Mouse (Mus musculus) heart, postnatal 0 days (tissue): ENCODE results near the gene Cct8. TPM values are rescaled to one million over a fixed set of nuclear protein-coding genes. Genes with fewer than 3 reads are reported as not detected.

Source experiments
- ATAC-seq: fragments of 200-750 bp; cut with Nextera tagmentation; 2 replicates; pipeline ENCODE4 v1.8.0; 2017; ENCODE audit warnings: low read depth, moderate number of reproducible peaks, moderate library complexity; ENCODE audit not compliant: insufficient read depth
- DNase-seq: peaks from one replicate; pipeline ENCODE4 v3.0.0-alpha.2; 2016; ENCODE audit warnings: low spot score
- H3K27ac ChIP-seq: fragments of 300-500 bp; sonication (generic); 2 replicates; pipeline ENCODE4 v1.5.1; 2014; ENCODE audit warnings: low read depth, mild to moderate bottlenecking
- H3K27me3 ChIP-seq: fragments of 300-500 bp; sonication (generic); 2 replicates; pipeline ENCODE4 v1.6.1; 2014; ENCODE audit warnings: low read length, mixed read lengths; ENCODE audit not compliant: control insufficient read depth, insufficient read depth
- H3K36me3 ChIP-seq: fragments of 300-500 bp; sonication (generic); replicated peaks from 2 replicates; pipeline ENCODE4 v1.6.1; 2014; ENCODE audit warnings: low read length, mixed read lengths; ENCODE audit not compliant: control insufficient read depth, insufficient read depth
- H3K4me1 ChIP-seq: fragments of 300-500 bp; sonication (generic); 2 replicates; pipeline ENCODE4 v1.6.1; 2014; ENCODE audit warnings: antibody characterized with exemption; ENCODE audit not compliant: control insufficient read depth, insufficient read depth
- H3K4me2 ChIP-seq: fragments of 300-500 bp; sonication (generic); 2 replicates; pipeline ENCODE4 v1.6.1; 2014; ENCODE audit warnings: low read depth, mild to moderate bottlenecking, low read length, moderate library complexity
- H3K4me3 ChIP-seq: fragments of 300-500 bp; sonication (generic); 2 replicates; pipeline ENCODE4 v1.5.1; 2014; ENCODE audit warnings: low read depth, low read length
- H3K9ac ChIP-seq: fragments of 300-500 bp; sonication (generic); replicated peaks from 2 replicates; pipeline ENCODE4 v1.6.1; 2014; ENCODE audit warnings: low read depth, low read length, mixed read lengths
- H3K9me3 ChIP-seq: fragments of 300-500 bp; sonication (generic); replicated peaks from 2 replicates; pipeline ENCODE4 v1.6.1; 2016; ENCODE audit warnings: low read length; ENCODE audit not compliant: control insufficient read depth
- CTCF ChIP-seq: IDR thresholded peaks from 2 replicates; pipeline ENCODE4 v1.5.1; 2016; ENCODE audit warnings: antibody characterized with exemption, control low read depth, low read depth
- EP300 ChIP-seq: IDR thresholded peaks from 2 replicates; pipeline ENCODE4 v1.6.1; 2016; ENCODE audit warnings: antibody characterized with exemption, low read depth
- WGBS: fragments of 180-500 bp; shearing (Covaris S2); extraction: QIAGEN DNeasy Blood & Tissue Kit; methylation state at CpG from one replicate; pipeline ENCODE4 v1.1.7; 2014; 5-methylcytosine and 5-hydroxymethylcytosine counted together
- polyA plus RNA-seq: library from polyadenylated mRNA; unstranded; fragments of >200 nt; fragmentation: Nextera tagmentation; extraction: Ambion mirVana; gene quantifications from 2 replicates; pipeline ENCODE4 v1.2.1, GENCODE M21; 2015
- total RNA-seq: library from RNA; depleted of rRNA; stranded (reverse); fragments of >200 nt; gene quantifications from 2 replicates; pipeline ENCODE4 v1.2.3, GENCODE M21; 2014; ENCODE audit warnings: low replicate concordance

The Cct8 gene
- total and polyA plus RNA-seq, 2 experiments from 2014 or later = 126 to 213 TPM

DNA sequence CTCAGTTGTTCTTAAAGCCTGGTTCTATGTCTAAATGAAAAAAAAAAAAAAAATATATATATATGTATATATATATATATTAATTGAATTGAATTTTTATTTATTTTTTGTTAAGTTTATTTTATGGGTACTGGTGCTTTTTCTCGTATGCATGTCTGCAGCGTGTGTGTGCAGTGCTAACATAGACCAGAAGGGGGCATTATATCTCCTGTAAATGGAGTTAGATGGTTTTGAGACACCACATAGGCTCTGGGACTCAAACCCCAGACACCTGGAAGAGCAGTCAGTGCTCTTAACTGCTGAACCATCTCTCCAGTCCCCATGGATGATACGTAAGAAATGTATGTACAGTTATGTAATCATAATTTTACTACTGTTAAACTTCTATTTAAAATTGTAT, 36.9 kb downstream of the Cct8 start:
- Histone ChIP-seq H3K4me1 (peaks cover 16% of the 10 kb centered on the region), H3K9me3 (no peaks in the 10 kb centered on the region), H3K36me3 (peaks cover 33% of the 10 kb centered on the region), H3K9ac (no peak overlapping the region), H3K27me3 (no peaks in the 10 kb centered on the region), H3K4me2 (no peak overlapping the region), H3K4me3 (no peak overlapping the region), H3K27ac (no peak overlapping the region)
- no peak for DNase-seq
- TF ChIP-seq EP300 (no peak), CTCF (no peak)
- WGBS = over 99% methylated on average over 3 of the region's 3 CpGs
- ATAC-seq = no peak

DNA sequence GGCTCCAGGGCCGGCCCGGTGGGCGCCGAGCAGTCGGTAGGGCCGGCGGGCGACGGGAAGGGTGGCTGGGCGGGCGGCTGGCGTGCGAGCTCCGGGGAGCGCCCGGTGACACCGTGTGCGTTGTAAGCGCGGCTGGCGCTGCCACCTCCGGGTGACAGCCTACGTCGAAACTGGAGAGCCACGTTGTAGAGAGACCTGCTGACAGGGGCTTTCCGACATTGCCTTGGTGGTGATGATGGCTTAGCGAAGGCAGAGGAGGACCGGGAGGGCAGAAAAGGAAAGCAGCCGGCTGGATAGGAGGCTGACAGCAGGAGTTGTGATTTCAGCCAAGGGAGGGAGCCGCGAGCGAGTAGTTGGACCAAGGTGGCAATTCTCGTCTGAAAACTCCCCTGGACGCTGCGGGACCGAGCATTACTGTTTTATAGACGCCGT, 40.5 kb downstream of the Cct8 start:
- TF ChIP-seq EP300 (no peak), CTCF (no peak)
- peak; percentile 42 for DNase-seq
- Histone ChIP-seq H3K27ac (peak overlapping the region; percentile 87), H3K4me1 (peaks cover 16% of the 10 kb centered on the region), H3K4me3 (peak overlapping the region; percentile 86), H3K36me3 (peaks cover 8% of the 10 kb centered on the region; the same call in 1 of the 2 replicates), H3K9ac (peak overlapping the region; percentile 86), H3K9me3 (no peaks in the 10 kb centered on the region), H3K4me2 (peak overlapping the region; percentile 90), H3K27me3 (no peaks in the 10 kb centered on the region)
- ATAC-seq = peak; percentile 66
- WGBS = under 1% methylated on average over 38 of the region's 38 CpGs

DNA sequence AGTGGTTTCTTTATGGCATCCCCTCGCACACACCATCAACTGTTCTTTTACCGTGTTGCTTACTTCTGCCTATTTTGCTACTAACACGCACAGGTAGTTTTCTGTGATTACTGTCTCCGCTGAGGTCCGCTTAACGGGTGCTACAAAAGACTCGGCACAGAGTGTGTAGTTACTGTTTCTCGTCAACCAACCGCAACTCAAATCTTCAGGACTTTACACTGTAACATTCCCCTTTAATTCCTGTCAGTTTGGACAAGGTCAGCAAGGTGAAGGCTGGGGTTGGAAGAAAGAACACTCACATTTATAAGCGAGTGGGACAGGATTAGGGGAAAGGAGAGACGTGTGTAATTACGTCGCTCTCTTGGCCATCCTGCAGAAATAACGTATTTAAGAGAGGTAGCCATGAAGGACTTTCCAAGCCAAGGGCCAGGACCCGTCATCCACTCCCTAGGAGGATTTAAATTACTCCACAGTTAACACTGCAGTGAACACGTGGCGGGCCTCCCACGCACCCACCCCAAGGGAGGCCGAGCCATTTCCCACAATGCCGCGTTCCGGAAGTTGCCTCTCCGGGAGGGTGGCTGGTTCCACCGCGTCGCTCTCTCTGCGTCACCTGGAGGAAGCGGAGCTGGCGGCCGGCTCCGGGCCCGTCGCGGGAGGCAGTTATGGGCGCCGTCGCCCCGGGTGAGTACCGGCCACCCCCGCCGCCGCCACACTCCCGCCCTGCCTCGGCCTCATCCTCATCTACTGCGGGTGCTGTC, 41.1 kb downstream of the Cct8 start, which contains the start of gene Usp16:
TSS of gene Usp16 (plus strand) at position 285 of the 761 bp plus-strand sequence.
- WGBS = 11% methylated on average over 41 of the region's 45 CpGs
- no peak for TF ChIP-seq CTCF
- peak; percentile 85 for TF ChIP-seq EP300
- Histone ChIP-seq H3K4me3 (peak within 1 kb of the TSS; percentile 86), H3K9me3 (no peaks in the 10 kb centered on the region), H3K36me3 (peaks cover 4% of the 10 kb centered on the region; the same call in 1 of the 2 replicates), H3K27ac (peak within 1 kb of the TSS; percentile 87), H3K9ac (peak within 1 kb of the TSS; percentile 86), H3K27me3 (no peaks in the 10 kb centered on the region), H3K4me2 (peak within 1 kb of the TSS; percentile 90), H3K4me1 (peaks cover 16% of the 10 kb centered on the region)
- ATAC-seq (peak; percentile 97), DNase-seq (peak; percentile 92)

DNA sequence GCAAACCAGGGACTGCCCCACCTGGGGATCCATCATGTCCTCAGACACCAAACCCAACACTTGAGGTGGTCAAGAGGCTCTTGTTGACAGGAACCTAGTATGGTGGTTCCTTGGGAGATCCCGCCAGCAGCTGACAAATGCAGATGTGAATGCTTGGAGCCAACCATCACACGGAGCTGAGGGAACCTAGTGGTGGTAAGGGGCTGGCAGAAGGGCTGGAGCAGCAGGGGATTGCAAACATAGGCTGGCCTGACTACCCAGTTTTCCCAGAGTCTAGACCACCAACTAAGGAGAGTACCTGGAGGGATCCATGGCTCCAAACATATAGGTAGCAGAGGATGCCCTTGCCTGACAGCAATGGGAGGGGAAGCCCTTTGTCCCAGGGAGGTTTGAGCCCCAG, 42.4 kb downstream of the Cct8 start:
- TF ChIP-seq CTCF (no peak), EP300 (no peak)
- Histone ChIP-seq H3K4me2 (no peak overlapping the region), H3K9ac (no peak overlapping the region), H3K9me3 (no peaks in the 10 kb centered on the region), H3K4me3 (no peak overlapping the region), H3K36me3 (no peaks in the 10 kb centered on the region), H3K27ac (no peak overlapping the region), H3K4me1 (peaks cover 16% of the 10 kb centered on the region), H3K27me3 (no peaks in the 10 kb centered on the region)
- ATAC-seq (no peak), DNase-seq (no peak)
- WGBS = 84% methylated on average over 2 of the region's 2 CpGs

DNA sequence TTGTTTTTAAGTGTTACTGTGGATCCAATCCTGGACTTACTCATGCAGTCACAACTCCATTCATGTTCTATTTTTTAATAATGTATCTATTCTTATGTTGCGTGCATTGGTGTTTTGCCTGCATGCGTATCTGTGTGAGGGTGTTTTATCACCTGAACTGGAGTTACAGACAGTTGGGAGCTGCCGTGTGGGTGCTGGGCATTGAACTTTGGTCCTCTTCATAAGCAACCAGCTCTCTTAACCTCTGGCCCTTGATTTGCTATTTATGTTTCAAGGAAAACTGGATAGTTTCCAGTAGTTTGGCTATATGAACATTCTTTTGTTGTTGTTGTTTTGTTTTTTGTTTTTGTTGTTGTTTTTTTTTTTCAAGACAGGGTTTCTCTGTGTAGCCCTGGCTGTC, 50.1 kb downstream of the Cct8 start:
- Histone ChIP-seq H3K36me3 (no peaks in the 10 kb centered on the region), H3K9me3 (no peaks in the 10 kb centered on the region), H3K4me3 (no peak overlapping the region), H3K9ac (no peak overlapping the region), H3K4me1 (peaks cover 11% of the 10 kb centered on the region), H3K27me3 (no peaks in the 10 kb centered on the region), H3K4me2 (no peak overlapping the region), H3K27ac (no peak overlapping the region)
- ATAC-seq = no peak
- TF ChIP-seq CTCF (no peak), EP300 (no peak)
- WGBS = 88% methylated on average over 3 of the region's 3 CpGs
- no peak for DNase-seq
